Mouse (Mus musculus) midbrain, embryonic 10.5 days (tissue): ENCODE data around the gene Slc25a11. TPM values are rescaled to one million over a fixed set of nuclear protein-coding genes. Genes with fewer than 3 reads are reported as not detected.

Experiments
- DNase-seq: peaks from one replicate; pipeline ENCODE4 v3.0.0-alpha.2; 2017; ENCODE audit warnings: low spot score
- H3K27ac ChIP-seq: fragments of 300-500 bp; sonication (generic); replicated peaks from 2 replicates; pipeline ENCODE4 v1.5.1; 2016; ENCODE audit warnings: mild to moderate bottlenecking
- H3K27me3 ChIP-seq: fragments of 300-500 bp; sonication (generic); 2 replicates; pipeline ENCODE4 v1.6.1; 2016; ENCODE audit warnings: low read depth, mild to moderate bottlenecking; ENCODE audit not compliant: poor library complexity, severe bottlenecking
- H3K36me3 ChIP-seq: fragments of 300-500 bp; sonication (generic); 2 replicates; pipeline ENCODE4 v1.6.1; 2016; ENCODE audit warnings: mild to moderate bottlenecking, moderate library complexity
- H3K4me1 ChIP-seq: fragments of 300-500 bp; sonication (generic); 2 replicates; pipeline ENCODE4 v1.6.1; 2016
- H3K4me3 ChIP-seq: fragments of 300-500 bp; sonication (generic); 2 replicates; pipeline ENCODE4 v1.5.1; 2016; ENCODE audit warnings: mild to moderate bottlenecking, moderate library complexity
- H3K9me3 ChIP-seq: fragments of 300-500 bp; sonication (generic); replicated peaks from 2 replicates; pipeline ENCODE4 v1.6.1; 2016; ENCODE audit warnings: mild to moderate bottlenecking
- WGBS: fragments of 180-500 bp; shearing (Covaris S2); methylation state at CpG from one replicate; pipeline ENCODE4 v1.1.7; 2016; 5-methylcytosine and 5-hydroxymethylcytosine counted together
- polyA plus RNA-seq: library from polyadenylated mRNA; unstranded; fragments of >200 nt; fragmentation: Nextera tagmentation; extraction: Ambion mirVana; gene quantifications from 2 replicates; pipeline ENCODE4 v1.2.1, GENCODE M21; 2016

The Slc25a11 gene
- polyA plus RNA-seq, 1 experiment from 2014 or later: 142 TPM

GRCm38 (mm10) chr11:70653345-70654197 lies 6.3 kb upstream of the Slc25a11 start:
- Histone ChIP-seq H3K9me3 (no peaks in the 10 kb centered on the region), H3K4me3 (peak overlapping the region; percentile 100), H3K27me3 (no peaks in the 10 kb centered on the region), H3K36me3 (peaks cover 46% of the 10 kb centered on the region), H3K27ac (peak overlapping the region; percentile 99), H3K4me1 (peaks cover 67% of the 10 kb centered on the region)
- 1% methylated on average over 57 of the region's 63 CpGs for WGBS
- peak; percentile 85 for DNase-seq

DNA sequence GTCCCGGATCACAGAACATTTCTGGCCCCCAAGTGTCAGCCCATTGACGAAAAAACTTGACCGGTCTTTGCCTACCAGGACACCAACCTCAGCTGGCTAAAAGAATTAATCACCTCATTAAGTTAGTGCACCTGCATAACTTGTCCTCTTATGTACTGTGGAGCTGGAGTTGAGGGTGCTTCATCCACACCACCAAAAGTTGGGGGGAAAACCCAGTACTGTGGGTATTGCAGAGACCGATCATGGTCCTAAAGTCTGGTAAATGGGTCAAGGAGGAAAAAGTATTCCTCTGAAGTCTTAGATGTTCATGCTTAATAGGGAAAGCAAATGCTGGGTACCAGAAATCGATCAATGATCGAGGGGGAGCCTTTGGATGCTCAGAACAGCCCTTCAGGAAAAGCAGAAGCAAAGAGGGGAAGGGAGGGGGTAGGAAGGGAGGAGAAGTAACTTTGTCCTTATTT lies 5.6 kb upstream of the Slc25a11 start:
- 68% methylated on average over 6 of the region's 6 CpGs for WGBS

GRCm38 (mm10) chr11:70652029-70652883 lies 5.0 kb upstream of the Slc25a11 start:
- H3K36me3 ChIP-seq: peaks cover 51% of the 10 kb centered on the region
- peaks cover 66% of the 10 kb centered on the region for H3K4me1 ChIP-seq
- no peak for DNase-seq

More for the DNA sequence above, 5.6 kb upstream of the Slc25a11 start:
- Histone ChIP-seq H3K36me3 (peaks cover 51% of the 10 kb centered on the region), H3K27ac (peak overlapping the region; percentile 99), H3K9me3 (no peaks in the 10 kb centered on the region), H3K27me3 (no peaks in the 10 kb centered on the region), H3K4me3 (peak overlapping the region; percentile 100), H3K4me1 (peaks cover 68% of the 10 kb centered on the region)
- no peak for DNase-seq

GRCm38 (mm10) chr11:70651391-70651790 lies 4.1 kb upstream of the Slc25a11 start:
- Histone ChIP-seq H3K9me3 (no peaks in the 10 kb centered on the region), H3K4me1 (peaks cover 60% of the 10 kb centered on the region), H3K27ac (no peak overlapping the region), H3K27me3 (no peaks in the 10 kb centered on the region), H3K36me3 (peaks cover 51% of the 10 kb centered on the region), H3K4me3 (peak overlapping the region; percentile 18; the same call in 1 of the 2 replicates)
- WGBS: 90% methylated on average over 2 of the region's 2 CpGs
- DNase-seq: no peak

More at GRCm38 (mm10) chr11:70652029-70652883, 5.0 kb upstream of the Slc25a11 start:
- H3K4me3 ChIP-seq: peak overlapping the region; percentile 100
- peak overlapping the region; percentile 99; the same call in 1 of the 2 replicates for H3K27ac ChIP-seq
- H3K27me3 ChIP-seq: no peaks in the 10 kb centered on the region
- H3K9me3 ChIP-seq: no peaks in the 10 kb centered on the region
- 76% methylated on average over 12 of the region's 12 CpGs for WGBS

DNA sequence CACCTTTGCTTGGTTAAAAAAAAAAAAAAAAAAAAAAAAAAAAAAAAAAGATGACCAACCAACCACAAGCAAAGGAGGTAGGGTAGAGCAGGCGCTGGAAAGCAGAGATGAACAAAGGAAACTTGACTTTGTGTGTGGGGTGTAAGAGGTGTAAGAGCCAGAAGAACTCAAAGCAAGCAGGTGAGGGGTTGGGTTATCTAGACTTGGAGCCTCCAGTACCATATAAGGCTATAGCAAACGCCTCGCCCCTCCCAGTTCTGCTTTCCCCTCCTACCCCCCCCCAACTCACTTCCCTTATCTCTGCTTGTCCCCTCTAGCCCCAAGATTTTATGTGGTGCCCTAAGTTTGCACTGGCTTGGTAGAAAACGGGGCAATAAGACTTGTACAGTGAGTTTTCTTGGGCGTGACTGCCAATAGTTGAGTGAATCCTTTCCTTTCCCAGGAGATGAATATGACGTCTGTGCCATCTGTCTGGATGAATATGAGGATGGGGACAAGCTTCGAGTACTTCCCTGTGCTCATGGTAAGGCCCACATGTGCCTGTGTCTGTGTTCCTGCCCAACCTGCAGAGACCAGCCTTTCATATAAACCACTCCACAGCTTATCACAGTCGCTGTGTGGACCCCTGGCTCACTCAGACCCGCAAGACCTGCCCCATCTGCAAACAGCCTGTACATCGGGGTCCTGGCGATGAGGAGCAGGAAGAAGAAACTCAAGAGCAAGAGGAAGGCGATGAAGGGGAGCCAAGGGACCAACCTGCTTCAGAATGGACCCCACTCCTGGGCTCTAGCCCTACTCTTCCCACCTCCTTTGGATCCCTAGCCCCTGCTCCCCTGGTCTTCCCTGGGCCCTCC lies 3.3 kb upstream of the Slc25a11 start:
- H3K36me3 ChIP-seq: peaks cover 55% of the 10 kb centered on the region
- no peak overlapping the region for H3K27ac ChIP-seq
- no peaks in the 10 kb centered on the region for H3K27me3 ChIP-seq
- H3K9me3 ChIP-seq: no peaks in the 10 kb centered on the region
- peaks cover 60% of the 10 kb centered on the region for H3K4me1 ChIP-seq
- DNase-seq: no peak
- 81% methylated on average over 12 of the region's 12 CpGs for WGBS
- H3K4me3 ChIP-seq: peak overlapping the region; percentile 18; the same call in 1 of the 2 replicates

GRCm38 (mm10) chr11:70649185-70649734 lies 2.0 kb upstream of the Slc25a11 start:
- no peaks in the 10 kb centered on the region for H3K27me3 ChIP-seq
- no peaks in the 10 kb centered on the region for H3K9me3 ChIP-seq
- 85% methylated on average over 8 of the region's 8 CpGs for WGBS
- no peak for DNase-seq
- H3K4me1 ChIP-seq: peaks cover 57% of the 10 kb centered on the region
- peak overlapping the region; percentile 90; the same call in 1 of the 2 replicates for H3K4me3 ChIP-seq
- no peak overlapping the region for H3K27ac ChIP-seq
- peaks cover 68% of the 10 kb centered on the region for H3K36me3 ChIP-seq

DNA sequence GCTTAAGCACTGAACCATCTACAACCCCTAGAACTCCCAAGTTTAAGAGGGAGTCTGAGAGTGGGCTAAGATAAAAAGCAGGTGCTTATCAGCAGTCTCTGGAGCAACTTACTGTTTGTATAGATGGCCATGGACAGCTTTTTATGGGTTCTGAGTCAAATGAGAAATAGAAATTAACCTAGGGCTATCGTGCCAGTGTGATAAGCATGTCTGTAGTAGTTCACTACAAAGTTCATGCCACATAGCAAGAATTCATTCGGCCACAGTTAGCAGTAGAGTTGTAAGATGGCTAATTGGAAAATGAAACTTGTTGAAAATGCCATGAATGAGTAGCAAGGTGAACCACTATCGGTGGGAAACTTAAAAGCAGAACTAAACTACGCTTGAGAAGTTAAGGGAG lies 1.2 kb upstream of the Slc25a11 start:
- Histone ChIP-seq H3K27ac (no peak overlapping the region), H3K4me1 (peaks cover 57% of the 10 kb centered on the region), H3K4me3 (peak overlapping the region; percentile 90), H3K27me3 (no peaks in the 10 kb centered on the region), H3K9me3 (no peaks in the 10 kb centered on the region), H3K36me3 (peaks cover 75% of the 10 kb centered on the region)
- no peak for DNase-seq
- 86% methylated on average over 4 of the region's 4 CpGs for WGBS

- Histone ChIP-seq H3K4me3 (peak overlapping the region; percentile 90), H3K36me3 (peaks cover 78% of the 10 kb centered on the region), H3K27ac (peak overlapping the region; percentile 95), H3K27me3 (no peaks in the 10 kb centered on the region), H3K9me3 (no peaks in the 10 kb centered on the region), H3K4me1 (peaks cover 52% of the 10 kb centered on the region)
- WGBS: 5% methylated on average over 28 of the region's 28 CpGs
- no peak for DNase-seq
These were observed 589 bp upstream of the Slc25a11 start for GRCm38 (mm10) chr11:70647716-70648420.

GRCm38 (mm10) chr11:70646259-70646555 lies 1.1 kb downstream of the Slc25a11 start:
- no peaks in the 10 kb centered on the region for H3K27me3 ChIP-seq
- 27% methylated on average over 3 of the region's 3 CpGs for WGBS
- peak overlapping the region; percentile 90 for H3K4me3 ChIP-seq
- peaks cover 64% of the 10 kb centered on the region for H3K36me3 ChIP-seq
- H3K4me1 ChIP-seq: peaks cover 41% of the 10 kb centered on the region
- H3K9me3 ChIP-seq: no peaks in the 10 kb centered on the region
- peak overlapping the region; percentile 95 for H3K27ac ChIP-seq
- no peak for DNase-seq

GRCm38 (mm10) chr11:70645461-70646258 lies 1.6 kb downstream of the Slc25a11 start:
- 92% methylated on average over 12 of the region's 12 CpGs for WGBS
- H3K4me1 ChIP-seq: peaks cover 36% of the 10 kb centered on the region
- peak overlapping the region; percentile 90 for H3K4me3 ChIP-seq
- H3K9me3 ChIP-seq: no peaks in the 10 kb centered on the region
- DNase-seq: no peak
- no peaks in the 10 kb centered on the region for H3K27me3 ChIP-seq
- H3K36me3 ChIP-seq: peaks cover 58% of the 10 kb centered on the region
- peak overlapping the region; percentile 95 for H3K27ac ChIP-seq
